Comparison of ENCODE assay signal across 18 mouse cellular contexts in genomic region chr19:10061624-10062023, GRCm38 (mm10). TPM values are rescaled to one million over a fixed set of nuclear protein-coding genes. Genes with fewer than 3 reads are reported as not detected.
A peak's percentile ranks its signal among the peaks of the same experiment; 100 is the strongest.
DNase-seq lines count a peak whose midpoint lies in the region; ATAC-seq and TF ChIP-seq lines count a peak whose summit lies in the region.
"Had no signal": no experiment of that assay in that cellular context is flagged by ENCODE, and none has a peak within 500 bp of the region (broad histone marks: within the 10 kb centered on the region; RNA-seq: fewer than 3 reads in every experiment).

No protein-coding gene starts in this region.

- no peak overlapping the region for H3K4me3 ChIP-seq in heart, embryonic 11.5 days (ENCODE audit: low read depth, low read length)
- no peak overlapping the region for H3K4me3 ChIP-seq in midbrain, embryonic 11.5 days (ENCODE audit: low read depth, low read length)
- H3K4me3 ChIP-seq in midbrain, postnatal 0 days (ENCODE audit: low read depth, low read length): no peak overlapping the region
- H3K4me3 ChIP-seq in liver, postnatal 0 days (ENCODE audit: low read depth, low read length): no peak overlapping the region
- H3K4me3 ChIP-seq: heart, embryonic 13.5 days had no signal

- 85% methylated on average over 2 of the region's 2 CpGs for WGBS in heart, embryonic 11.5 days (ENCODE audit: insufficient replicate concordance)
- 93% methylated on average over 2 of the region's 2 CpGs for WGBS in midbrain, embryonic 11.5 days
- WGBS in midbrain, postnatal 0 days: 94% methylated on average over 2 of the region's 2 CpGs
- 86% methylated on average over 2 of the region's 2 CpGs for WGBS in liver, postnatal 0 days (ENCODE audit: insufficient replicate concordance)

- TF ChIP-seq CTCF in midbrain, postnatal 0 days (IDR thresholded peaks at IDR 0.05): no peak
- no peak for TF ChIP-seq CTCF in liver, postnatal 0 days (IDR thresholded peaks at IDR 0.05; ENCODE audit: low read depth)

- H3K27me3 ChIP-seq in heart, embryonic 11.5 days (ENCODE audit: control insufficient read depth, insufficient read depth, low read length): no peaks in the 10 kb centered on the region
- no peaks in the 10 kb centered on the region for H3K27me3 ChIP-seq in midbrain, embryonic 11.5 days (ENCODE audit: control insufficient read depth, insufficient read depth, low read length)
- no peaks in the 10 kb centered on the region for H3K27me3 ChIP-seq in midbrain, postnatal 0 days (ENCODE audit: insufficient read depth, low read length)
- H3K27me3 ChIP-seq in liver, postnatal 0 days (ENCODE audit: insufficient read depth, low read length): no peaks in the 10 kb centered on the region
- H3K27me3 ChIP-seq: heart, embryonic 13.5 days had no signal

- no peak for ATAC-seq in heart, embryonic 11.5 days (replicated peaks; ENCODE audit: insufficient number of reproducible peaks, low FRiP score, low TSS enrichment)
- ATAC-seq in midbrain, embryonic 11.5 days (ENCODE audit: low FRiP score): no peak
- ATAC-seq in midbrain, postnatal 0 days (ENCODE audit: low FRiP score): no peak
- ATAC-seq in liver, postnatal 0 days: no peak
- ATAC-seq in cerebellum, adult (ENCODE audit: insufficient number of reproducible peaks, low FRiP score, low TSS enrichment): no peak
- ATAC-seq: forebrain, embryonic 16.5 days had no signal

- TF ChIP-seq EP300 in liver, postnatal 0 days (IDR thresholded peaks at IDR 0.05; ENCODE audit: low read depth): no peak

- no peak overlapping the region for H3K4me2 ChIP-seq in heart, embryonic 11.5 days
- H3K4me2 ChIP-seq in midbrain, embryonic 11.5 days: no peak overlapping the region
- no peak overlapping the region for H3K4me2 ChIP-seq in midbrain, postnatal 0 days (ENCODE audit: low read depth, low read length, poor library complexity, severe bottlenecking)
- H3K4me2 ChIP-seq in liver, postnatal 0 days (ENCODE audit: low read depth, low read length): no peak overlapping the region
- H3K4me2 ChIP-seq: heart, embryonic 13.5 days; hindbrain, embryonic 14.5 days had no signal

- H3K27ac ChIP-seq in heart, embryonic 11.5 days (ENCODE audit: low read depth, low read length): 0 out of 2 replicates have a peak overlapping the region, but pooled peaks have one; percentile 68
- H3K27ac ChIP-seq in midbrain, embryonic 11.5 days (ENCODE audit: low read depth, low read length): no peak overlapping the region
- H3K27ac ChIP-seq in midbrain, postnatal 0 days (ENCODE audit: low read depth, low read length): no peak overlapping the region
- peak overlapping the region; percentile 81 for H3K27ac ChIP-seq in liver, postnatal 0 days (ENCODE audit: low read depth)
- H3K27ac ChIP-seq: kidney, postnatal 0 days had no signal

- peaks cover 7% of the 10 kb centered on the region; the same call in 1 of the 2 replicates for H3K4me1 ChIP-seq in heart, embryonic 11.5 days (ENCODE audit: control insufficient read depth, insufficient read depth, low read length)
- H3K4me1 ChIP-seq in midbrain, embryonic 11.5 days (ENCODE audit: control insufficient read depth, insufficient read depth, low read length): no peaks in the 10 kb centered on the region; the same call in 1 of the 2 replicates
- no peaks in the 10 kb centered on the region; the same call in 1 of the 2 replicates for H3K4me1 ChIP-seq in midbrain, postnatal 0 days (ENCODE audit: insufficient read depth, low read length)
- peaks cover 40% of the 10 kb centered on the region for H3K4me1 ChIP-seq in liver, postnatal 0 days (ENCODE audit: insufficient read depth)

- H3K36me3 ChIP-seq in heart, embryonic 11.5 days (ENCODE audit: control insufficient read depth, insufficient read depth, low read length): peaks cover 33% of the 10 kb centered on the region
- peaks cover 41% of the 10 kb centered on the region for H3K36me3 ChIP-seq in midbrain, embryonic 11.5 days (ENCODE audit: control insufficient read depth, insufficient read depth, low read length)
- peaks cover 64% of the 10 kb centered on the region for H3K36me3 ChIP-seq in midbrain, postnatal 0 days (ENCODE audit: insufficient read depth, low read length)
- H3K36me3 ChIP-seq in liver, postnatal 0 days (replicated peaks; ENCODE audit: insufficient read depth, low read length): peaks cover 7% of the 10 kb centered on the region

- H3K9me3 ChIP-seq in heart, embryonic 11.5 days (replicated peaks; ENCODE audit: control insufficient read depth, low read length): no peaks in the 10 kb centered on the region
- H3K9me3 ChIP-seq in midbrain, embryonic 11.5 days (ENCODE audit: control insufficient read depth, low read length): no peaks in the 10 kb centered on the region
- H3K9me3 ChIP-seq in midbrain, postnatal 0 days (ENCODE audit: low read length): no peaks in the 10 kb centered on the region
- no peaks in the 10 kb centered on the region for H3K9me3 ChIP-seq in liver, postnatal 0 days (ENCODE audit: low read length)
- H3K9me3 ChIP-seq: heart, embryonic 13.5 days had no signal

- no peak overlapping the region for H3K9ac ChIP-seq in heart, embryonic 11.5 days (ENCODE audit: low read depth, low read length)
- no peak overlapping the region for H3K9ac ChIP-seq in midbrain, embryonic 11.5 days (ENCODE audit: low read length)
- no peak overlapping the region for H3K9ac ChIP-seq in midbrain, postnatal 0 days (replicated peaks; ENCODE audit: low read length, poor library complexity, severe bottlenecking)
- H3K9ac ChIP-seq in liver, postnatal 0 days (replicated peaks): no peak overlapping the region
- H3K9ac ChIP-seq: heart, embryonic 13.5 days; hindbrain, embryonic 14.5 days; liver, embryonic 14.5 days had no signal

- DNase-seq in heart, adult 18-20 months: no peak
- peak; percentile 75 for DNase-seq in midbrain, embryonic 11.5 days (ENCODE audit: low spot score, missing footprints)
- DNase-seq in midbrain, postnatal 0 days (ENCODE audit: low spot score): no peak
- DNase-seq in liver, postnatal 0 days: no peak
- DNase-seq in embryo, embryonic 11 days: no peak
- DNase-seq: cerebellum, adult 8-10 months; kidney, adult 18-20 months; left cerebral cortex, postnatal 4 days; lung, postnatal 36 days; retina, postnatal 1 day; thymus, adult 2 months had no signal

RNA-seq across cellular contexts. Expression of gene Fads3, which starts 20.3 kb away (rescaled TPM):
- 15.8 and 17.9 TPM in 2 replicates for polyA plus RNA-seq in heart, embryonic 11.5 days (2014; fragmentation: Nextera tagmentation; extraction: Ambion mirVana)
- total RNA-seq in heart, adult 18-20 months (2021): 10 to 100 TPM; 31.8 to 34.9 TPM
- 5.0 and 5.1 TPM in 2 replicates for polyA plus RNA-seq in midbrain, embryonic 11.5 days (2014; fragmentation: Nextera tagmentation; extraction: Ambion mirVana)
- 74.6 and 92.8 TPM in 2 replicates for total RNA-seq in midbrain, postnatal 0 days (2014; rRNA removed)
- 38.8 and 39.2 TPM in 2 replicates for polyA plus RNA-seq in midbrain, postnatal 0 days (2015; fragmentation: Nextera tagmentation; extraction: Ambion mirVana)
- polyA plus RNA-seq in liver, postnatal 0 days (2015; fragmentation: Nextera tagmentation; extraction: Ambion mirVana): 1.7 and 2.0 TPM in 2 replicates

RNA-seq across cellular contexts. Expression of gene Fads2, which starts 39.9 kb away (rescaled TPM):
- polyA plus RNA-seq in heart, embryonic 11.5 days (2014; fragmentation: Nextera tagmentation; extraction: Ambion mirVana): 27.1 and 31.1 TPM in 2 replicates
- total RNA-seq in heart, adult 18-20 months (2021): 1 to 10 TPM; 5.2 to 5.5 TPM
- polyA plus RNA-seq in midbrain, embryonic 11.5 days (2014; fragmentation: Nextera tagmentation; extraction: Ambion mirVana): 76.4 and 80.5 TPM in 2 replicates
- total RNA-seq in midbrain, postnatal 0 days (2014; rRNA removed): 278 and 306 TPM in 2 replicates
- polyA plus RNA-seq in midbrain, postnatal 0 days (2015; fragmentation: Nextera tagmentation; extraction: Ambion mirVana): 260 and 275 TPM in 2 replicates
- polyA plus RNA-seq in liver, postnatal 0 days (2015; fragmentation: Nextera tagmentation; extraction: Ambion mirVana): 203 and 216 TPM in 2 replicates

Comparison
In these comparisons a context has a peak if more than half of its experiments do, and no peak if none do; other contexts are left out.
1. H3K27ac ChIP-seq: peak in heart, embryonic 11.5 days (single experiment) and liver, postnatal 0 days (single experiment); none in midbrain, embryonic 11.5 days (single experiment) and midbrain, postnatal 0 days (single experiment).